Mouse (Mus musculus): ENCODE results near the gene Tpm4. TPM values are rescaled to one million over a fixed set of nuclear protein-coding genes. Genes with fewer than 3 reads are reported as not detected.
"Not testable (repeated sequence)": the region's sequence is repeated elsewhere in the genome, so short reads cannot be mapped to it uniquely, and the experiment has no call there.

The Tpm4 gene
- polyA plus RNA-seq (2015; fragmentation: Nextera tagmentation; extraction: Ambion mirVana), result 330 and 373 TPM in 2 replicates

DNA sequence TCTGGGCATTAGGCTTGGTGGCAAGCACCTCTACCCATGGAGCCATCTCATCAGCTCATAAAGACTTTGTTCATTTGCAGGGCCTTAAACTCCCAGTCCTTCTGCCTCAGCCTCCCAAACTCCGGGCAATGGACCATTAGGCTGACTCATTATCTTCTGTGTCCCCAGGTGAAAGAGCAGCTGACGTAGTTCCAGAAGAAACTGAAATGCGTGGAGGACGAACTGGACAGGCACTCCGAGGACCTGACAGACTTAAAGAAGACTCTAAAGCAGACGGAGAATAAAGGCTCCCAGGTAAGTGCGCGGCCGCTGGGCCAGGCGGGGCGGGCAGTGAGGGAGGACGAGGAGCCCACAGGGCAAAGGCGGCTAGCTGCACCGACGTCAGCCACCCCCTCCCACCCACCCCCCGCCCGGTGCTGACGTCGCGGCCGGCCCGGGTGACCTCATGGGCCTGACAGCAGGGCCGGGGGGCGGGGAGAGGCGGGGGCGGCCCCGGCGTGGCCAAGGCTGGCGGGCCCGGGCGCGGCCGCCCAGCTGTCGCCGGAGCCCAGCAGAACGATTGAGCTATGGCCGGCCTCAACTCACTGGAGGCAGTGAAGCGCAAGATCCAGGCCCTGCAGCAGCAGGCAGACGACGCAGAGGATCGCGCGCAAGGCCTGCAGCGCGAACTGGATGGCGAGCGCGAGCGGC, at the start of gene Tpm4:
Gene Tpm4, plus strand, starts transcription at position 220 of the 690 bp plus-strand sequence.
- Histone ChIP-seq H3K9me3 (replicated peaks) (no peaks in the 10 kb centered on the region), H3K9ac (peak within 1 kb of the TSS; percentile 96), H3K27ac (peak within 1 kb of the TSS; percentile 99), H3K4me3 (peak within 1 kb of the TSS; percentile 92), H3K27me3 (no peaks in the 10 kb centered on the region), H3K36me3 (peaks cover 18% of the 10 kb centered on the region), H3K4me2 (peak within 1 kb of the TSS; percentile 87), H3K4me1 (replicated peaks) (peaks cover 42% of the 10 kb centered on the region)
- peak; percentile 83 for ATAC-seq (replicated peaks; ENCODE audit: insufficient number of reproducible peaks, insufficient read depth, low FRiP score, low read depth)
- WGBS, result 1% methylated on average over 49 of the region's 49 CpGs

DNA sequence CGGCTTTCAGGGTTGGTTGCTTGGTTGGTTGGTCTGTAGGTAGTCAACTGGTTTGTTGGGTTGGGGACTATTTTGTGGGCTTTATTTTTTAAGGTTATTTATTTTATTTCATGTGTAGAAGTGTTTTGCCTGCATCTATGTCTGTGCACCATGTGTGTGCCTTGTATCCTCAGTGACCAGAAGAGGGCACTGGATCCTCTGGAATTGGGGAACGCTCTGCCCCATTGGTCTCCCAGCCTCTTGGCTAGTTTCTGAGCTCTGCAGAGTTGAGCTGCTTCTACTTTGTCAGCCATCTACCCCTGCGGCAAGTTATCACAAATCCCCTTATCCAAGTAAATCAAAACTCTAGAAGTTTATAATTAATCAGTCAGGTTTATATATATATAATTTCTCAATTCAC, 47.2 kb upstream of the Tpm4 start:
- WGBS, result 76% methylated on average over 3 of the region's 3 CpGs
- H3K9me3 ChIP-seq (replicated peaks); H3K27me3 ChIP-seq; H3K36me3 ChIP-seq; H3K9ac ChIP-seq; H3K27ac ChIP-seq; H3K4me2 ChIP-seq; H3K4me3 ChIP-seq; ATAC-seq (replicated peaks; ENCODE audit: insufficient number of reproducible peaks, insufficient read depth, low FRiP score, low read depth); H3K4me1 ChIP-seq (replicated peaks): not testable (repeated sequence)

- not testable (repeated sequence) for H3K9me3 ChIP-seq (replicated peaks); H3K4me1 ChIP-seq (replicated peaks); H3K27ac ChIP-seq; ATAC-seq (replicated peaks; ENCODE audit: insufficient number of reproducible peaks, insufficient read depth, low FRiP score, low read depth); H3K36me3 ChIP-seq; H3K4me3 ChIP-seq; H3K9ac ChIP-seq; H3K27me3 ChIP-seq; H3K4me2 ChIP-seq
These were observed 38.1 kb upstream of the Tpm4 start for GRCm38 (mm10) chr8:72096721-72097120.

- H3K4me3 ChIP-seq; H3K36me3 ChIP-seq; H3K9me3 ChIP-seq (replicated peaks); H3K4me2 ChIP-seq; H3K27ac ChIP-seq; ATAC-seq (replicated peaks; ENCODE audit: insufficient number of reproducible peaks, insufficient read depth, low FRiP score, low read depth); H3K27me3 ChIP-seq; H3K9ac ChIP-seq; H3K4me1 ChIP-seq (replicated peaks): not testable (repeated sequence)
- 61% methylated on average over 6 of the region's 7 CpGs for WGBS
These were observed 35.2 kb upstream of the Tpm4 start for GRCm38 (mm10) chr8:72099377-72100103.

DNA sequence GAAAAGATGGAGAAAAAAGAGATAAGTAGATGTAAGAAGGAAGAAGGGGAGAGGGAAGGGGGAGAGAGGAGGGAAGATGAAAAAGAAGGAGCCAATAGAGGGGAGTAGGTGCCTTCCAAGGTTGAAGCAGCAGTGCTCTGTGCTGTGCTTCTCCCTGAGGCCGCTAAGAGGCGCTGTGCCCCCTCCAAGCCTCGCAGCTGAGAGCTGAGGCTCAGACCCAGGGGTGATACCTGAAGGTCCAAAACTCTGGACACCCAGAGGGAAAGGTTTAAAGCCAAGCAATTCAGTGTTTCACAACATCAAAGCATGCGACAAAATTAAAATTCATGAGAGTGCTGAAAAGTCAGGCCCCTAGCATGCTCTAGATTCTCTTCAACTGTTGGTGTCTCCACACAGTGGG, 29.6 kb upstream of the Tpm4 start:
- H3K9ac ChIP-seq, result no peak overlapping the region
- 21% methylated on average over 4 of the region's 4 CpGs for whole genome bisulfite sequencing

GRCm38 (mm10) chr8:72106740-72107139, 28.0 kb upstream of the Tpm4 start, which contains the start of gene Olfr374:
Gene Olfr374 (plus strand): TSS chr8:72107040.
- Histone ChIP-seq H3K36me3 (no peaks in the 10 kb centered on the region), H3K27ac (no peak within 1 kb of the TSS), H3K4me2 (no peak within 1 kb of the TSS), H3K9me3 (replicated peaks) (peaks cover 4% of the 10 kb centered on the region; the same call in 1 of the 2 replicates), H3K4me3 (no peak within 1 kb of the TSS), H3K4me1 (replicated peaks) (no peaks in the 10 kb centered on the region), H3K9ac (no peak within 1 kb of the TSS), H3K27me3 (no peaks in the 10 kb centered on the region)
- 88% methylated on average over 3 of the region's 3 CpGs for WGBS
- ATAC-seq (replicated peaks; ENCODE audit: insufficient number of reproducible peaks, insufficient read depth, low FRiP score, low read depth), result no peak

More for the DNA sequence above, 29.6 kb upstream of the Tpm4 start:
- Histone ChIP-seq H3K36me3 (no peaks in the 10 kb centered on the region), H3K9me3 (replicated peaks) (peaks cover 4% of the 10 kb centered on the region; the same call in 1 of the 2 replicates), H3K4me1 (replicated peaks) (no peaks in the 10 kb centered on the region), H3K4me2 (no peak overlapping the region), H3K27ac (no peak overlapping the region), H3K4me3 (no peak overlapping the region), H3K27me3 (no peaks in the 10 kb centered on the region)
- ATAC-seq (replicated peaks; ENCODE audit: insufficient number of reproducible peaks, insufficient read depth, low FRiP score, low read depth), result no peak

GRCm38 (mm10) chr8:72110876-72111275, 23.9 kb upstream of the Tpm4 start:
- Histone ChIP-seq H3K4me1 (replicated peaks) (no peaks in the 10 kb centered on the region), H3K27me3 (no peaks in the 10 kb centered on the region), H3K4me2 (no peak overlapping the region), H3K27ac (no peak overlapping the region), H3K9me3 (replicated peaks) (no peaks in the 10 kb centered on the region), H3K4me3 (no peak overlapping the region), H3K9ac (no peak overlapping the region), H3K36me3 (no peaks in the 10 kb centered on the region)
- WGBS, result 66% methylated on average over 6 of the region's 6 CpGs
- no peak for ATAC-seq (replicated peaks; ENCODE audit: insufficient number of reproducible peaks, insufficient read depth, low FRiP score, low read depth)

DNA sequence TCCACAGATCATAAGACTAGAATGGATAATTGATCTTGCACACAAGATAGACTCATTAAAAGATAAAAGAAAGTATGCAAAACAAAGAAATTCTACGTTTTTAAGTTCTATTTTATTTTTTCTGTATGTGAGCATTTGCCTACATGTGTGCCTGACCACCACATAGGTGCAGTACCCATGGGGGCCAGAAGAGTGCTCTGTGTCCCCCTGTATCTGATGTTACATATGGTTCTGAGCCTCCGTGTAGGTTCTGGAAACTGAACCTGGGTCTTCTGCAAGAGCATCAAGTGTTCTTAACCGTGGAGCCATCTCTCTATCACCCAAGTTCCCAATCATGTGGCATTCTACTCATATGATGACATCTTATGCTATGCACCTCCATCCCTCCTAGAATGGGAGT, 22.3 kb upstream of the Tpm4 start:
- H3K9ac ChIP-seq, result no peak overlapping the region
- no peaks in the 10 kb centered on the region for H3K27me3 ChIP-seq
- no peak overlapping the region for H3K4me2 ChIP-seq
- no peaks in the 10 kb centered on the region for H3K9me3 ChIP-seq (replicated peaks)
- ATAC-seq (replicated peaks; ENCODE audit: insufficient number of reproducible peaks, insufficient read depth, low FRiP score, low read depth), result no peak
- WGBS, result 73% methylated on average over 3 of the region's 3 CpGs
- no peak overlapping the region for H3K4me3 ChIP-seq
- H3K36me3 ChIP-seq, result no peaks in the 10 kb centered on the region
- H3K4me1 ChIP-seq (replicated peaks), result no peaks in the 10 kb centered on the region
- H3K27ac ChIP-seq, result no peak overlapping the region

DNA sequence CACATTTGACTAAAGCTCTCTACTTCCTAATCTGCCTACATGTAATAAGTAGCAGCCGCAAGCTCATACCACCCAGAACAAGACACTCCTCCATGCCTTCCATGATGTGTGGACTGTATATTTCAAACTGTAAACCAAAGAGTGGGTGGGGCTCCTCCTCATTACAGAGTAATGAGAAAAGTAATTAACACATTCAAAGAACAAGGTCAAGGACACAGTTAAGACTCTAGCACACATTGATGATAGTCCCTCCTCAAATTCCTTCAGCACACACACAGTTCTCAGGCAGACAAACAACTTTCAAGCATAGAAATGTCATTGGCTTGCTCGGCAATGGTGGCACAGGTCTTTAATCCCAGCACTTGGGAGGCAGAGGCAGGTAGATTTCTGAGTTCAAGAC, 19.6 kb upstream of the Tpm4 start:
- H3K4me1 ChIP-seq (replicated peaks), result no peaks in the 10 kb centered on the region
- H3K9ac ChIP-seq, result no peak overlapping the region
- no peak for ATAC-seq (replicated peaks; ENCODE audit: insufficient number of reproducible peaks, insufficient read depth, low FRiP score, low read depth)
- no peak overlapping the region for H3K27ac ChIP-seq
- 84% methylated on average over 2 of the region's 2 CpGs for WGBS
- H3K9me3 ChIP-seq (replicated peaks), result no peaks in the 10 kb centered on the region
- H3K4me3 ChIP-seq, result no peak overlapping the region
- no peak overlapping the region for H3K4me2 ChIP-seq
- H3K36me3 ChIP-seq, result no peaks in the 10 kb centered on the region
- no peaks in the 10 kb centered on the region for H3K27me3 ChIP-seq

GRCm38 (mm10) chr8:72118616-72119015, 16.2 kb upstream of the Tpm4 start:
- no peaks in the 10 kb centered on the region for H3K9me3 ChIP-seq (replicated peaks)
- no peak overlapping the region for H3K4me2 ChIP-seq
- no peak for ATAC-seq (replicated peaks; ENCODE audit: insufficient number of reproducible peaks, insufficient read depth, low FRiP score, low read depth)
- H3K27me3 ChIP-seq, result no peaks in the 10 kb centered on the region
- H3K9ac ChIP-seq, result no peak overlapping the region
- 48% methylated on average over 4 of the region's 4 CpGs for WGBS
- no peaks in the 10 kb centered on the region for H3K36me3 ChIP-seq
- H3K27ac ChIP-seq, result no peak overlapping the region
- no peaks in the 10 kb centered on the region for H3K4me1 ChIP-seq (replicated peaks)
- H3K4me3 ChIP-seq, result no peak overlapping the region

- not testable (repeated sequence) for H3K4me1 ChIP-seq (replicated peaks); H3K4me3 ChIP-seq; H3K4me2 ChIP-seq; H3K27ac ChIP-seq; ATAC-seq (replicated peaks; ENCODE audit: insufficient number of reproducible peaks, insufficient read depth, low FRiP score, low read depth); H3K27me3 ChIP-seq; H3K9me3 ChIP-seq (replicated peaks); H3K36me3 ChIP-seq; H3K9ac ChIP-seq
- WGBS, result 66% methylated on average over 3 of the region's 3 CpGs
These were observed 13.3 kb upstream of the Tpm4 start for GRCm38 (mm10) chr8:72121486-72121885.

DNA sequence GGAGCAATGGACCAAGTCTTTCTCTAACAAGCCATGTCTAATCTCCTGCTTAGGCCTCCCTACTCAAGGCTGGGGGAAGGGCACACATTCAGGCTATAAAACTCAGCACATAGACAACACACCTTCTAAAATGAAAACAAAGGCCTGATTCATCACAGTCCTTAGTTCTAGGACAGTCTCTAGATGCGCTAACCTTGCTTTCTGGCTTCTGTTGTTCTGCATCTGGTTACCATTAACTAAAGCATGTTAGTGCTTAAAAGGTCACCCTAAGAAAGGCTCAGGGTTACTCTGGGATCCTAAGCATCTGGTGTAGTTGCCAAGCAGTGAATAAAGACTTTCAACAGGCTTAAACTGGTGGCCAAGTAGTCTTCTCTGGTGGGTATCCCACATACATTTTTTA, 12.8 kb upstream of the Tpm4 start:
- 87% methylated on average over 1 of the region's 1 CpGs for whole genome bisulfite sequencing
- Histone ChIP-seq H3K9ac (no peak overlapping the region), H3K36me3 (no peaks in the 10 kb centered on the region), H3K27me3 (no peaks in the 10 kb centered on the region), H3K27ac (no peak overlapping the region), H3K4me3 (no peak overlapping the region), H3K4me1 (replicated peaks) (no peaks in the 10 kb centered on the region), H3K9me3 (replicated peaks) (no peaks in the 10 kb centered on the region), H3K4me2 (no peak overlapping the region)
- no peak for ATAC-seq (replicated peaks; ENCODE audit: insufficient number of reproducible peaks, insufficient read depth, low FRiP score, low read depth)

Data from heart, embryonic 15.5 days (tissue).